Mouse (Mus musculus) midbrain, embryonic 10.5 days (tissue): ENCODE measurements at regions not wholly inside any gene's neighbourhood (a gene's known extent, or its start where the extent isn't known, plus 50 kb on each side); places are given as distances from the start of the nearest gene placed in this dataset.
"Not testable (repeated sequence)": the region's sequence is repeated elsewhere in the genome, so short reads cannot be mapped to it uniquely, and the experiment has no call there.

Experiments
- DNase-seq: peaks from one replicate; pipeline ENCODE4 v3.0.0-alpha.2; 2017; ENCODE audit warnings: low spot score
- H3K27ac ChIP-seq: fragments of 300-500 bp; sonication (generic); replicated peaks from 2 replicates; pipeline ENCODE4 v1.5.1; 2016; ENCODE audit warnings: mild to moderate bottlenecking
- H3K27me3 ChIP-seq: fragments of 300-500 bp; sonication (generic); 2 replicates; pipeline ENCODE4 v1.6.1; 2016; ENCODE audit warnings: low read depth, mild to moderate bottlenecking; ENCODE audit not compliant: poor library complexity, severe bottlenecking
- H3K36me3 ChIP-seq: fragments of 300-500 bp; sonication (generic); 2 replicates; pipeline ENCODE4 v1.6.1; 2016; ENCODE audit warnings: mild to moderate bottlenecking, moderate library complexity
- H3K4me1 ChIP-seq: fragments of 300-500 bp; sonication (generic); 2 replicates; pipeline ENCODE4 v1.6.1; 2016
- H3K4me3 ChIP-seq: fragments of 300-500 bp; sonication (generic); 2 replicates; pipeline ENCODE4 v1.5.1; 2016; ENCODE audit warnings: mild to moderate bottlenecking, moderate library complexity
- H3K9me3 ChIP-seq: fragments of 300-500 bp; sonication (generic); replicated peaks from 2 replicates; pipeline ENCODE4 v1.6.1; 2016; ENCODE audit warnings: mild to moderate bottlenecking
- WGBS: fragments of 180-500 bp; shearing (Covaris S2); methylation state at CpG from one replicate; pipeline ENCODE4 v1.1.7; 2016; 5-methylcytosine and 5-hydroxymethylcytosine counted together

GRCm38 (mm10) chr3:15053968-15054367 is 167.9 kb downstream of the Car2 start:
- no peak for DNase-seq
- Histone ChIP-seq H3K4me1 (no peaks in the 10 kb centered on the region), H3K36me3 (no peaks in the 10 kb centered on the region), H3K9me3 (no peaks in the 10 kb centered on the region; the same call in 1 of the 2 replicates), H3K27me3 (no peaks in the 10 kb centered on the region), H3K27ac (no peak overlapping the region), H3K4me3 (no peak overlapping the region)
- WGBS, result 81% methylated on average over 3 of the region's 3 CpGs

DNA sequence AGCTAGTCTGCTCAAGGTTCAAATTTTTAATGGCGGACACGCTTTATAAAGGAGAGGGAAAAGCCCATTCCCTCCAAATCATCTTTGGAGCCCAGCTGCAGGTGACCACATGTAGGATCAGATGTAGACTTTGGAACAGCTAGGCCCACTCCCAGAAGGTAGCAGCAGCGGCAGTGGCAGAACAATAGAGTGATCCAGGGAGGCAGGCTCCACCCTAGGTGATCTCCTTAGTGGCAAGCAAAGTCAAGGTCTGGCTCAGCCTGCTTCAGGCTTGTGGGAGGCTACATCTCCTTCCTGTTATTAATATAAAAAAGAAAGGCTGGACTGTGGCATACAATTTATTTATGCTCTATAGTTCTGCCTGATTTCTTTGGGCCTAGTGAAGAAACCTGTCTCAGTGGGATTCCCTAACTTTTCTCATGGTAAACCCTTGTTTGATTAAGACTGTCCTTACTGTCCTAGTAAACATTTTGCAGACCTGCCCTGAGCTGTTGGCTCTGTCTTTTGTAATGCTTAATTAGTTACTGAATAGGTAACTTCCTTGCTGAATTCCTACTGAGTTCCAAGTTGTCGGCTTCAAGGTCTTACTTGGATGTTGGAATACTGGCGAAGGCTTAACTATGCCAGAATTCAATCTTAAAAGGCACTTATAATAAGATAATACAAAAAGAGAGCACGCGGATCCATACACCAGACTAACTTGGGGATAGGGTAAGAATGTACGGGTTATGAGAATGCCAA is 169.6 kb downstream of the Car2 start:
- not testable (repeated sequence) for H3K27ac ChIP-seq, H3K9me3 ChIP-seq, H3K36me3 ChIP-seq, H3K4me1 ChIP-seq, H3K4me3 ChIP-seq, DNase-seq, H3K27me3 ChIP-seq
- WGBS, result 92% methylated on average over 8 of the region's 8 CpGs

DNA sequence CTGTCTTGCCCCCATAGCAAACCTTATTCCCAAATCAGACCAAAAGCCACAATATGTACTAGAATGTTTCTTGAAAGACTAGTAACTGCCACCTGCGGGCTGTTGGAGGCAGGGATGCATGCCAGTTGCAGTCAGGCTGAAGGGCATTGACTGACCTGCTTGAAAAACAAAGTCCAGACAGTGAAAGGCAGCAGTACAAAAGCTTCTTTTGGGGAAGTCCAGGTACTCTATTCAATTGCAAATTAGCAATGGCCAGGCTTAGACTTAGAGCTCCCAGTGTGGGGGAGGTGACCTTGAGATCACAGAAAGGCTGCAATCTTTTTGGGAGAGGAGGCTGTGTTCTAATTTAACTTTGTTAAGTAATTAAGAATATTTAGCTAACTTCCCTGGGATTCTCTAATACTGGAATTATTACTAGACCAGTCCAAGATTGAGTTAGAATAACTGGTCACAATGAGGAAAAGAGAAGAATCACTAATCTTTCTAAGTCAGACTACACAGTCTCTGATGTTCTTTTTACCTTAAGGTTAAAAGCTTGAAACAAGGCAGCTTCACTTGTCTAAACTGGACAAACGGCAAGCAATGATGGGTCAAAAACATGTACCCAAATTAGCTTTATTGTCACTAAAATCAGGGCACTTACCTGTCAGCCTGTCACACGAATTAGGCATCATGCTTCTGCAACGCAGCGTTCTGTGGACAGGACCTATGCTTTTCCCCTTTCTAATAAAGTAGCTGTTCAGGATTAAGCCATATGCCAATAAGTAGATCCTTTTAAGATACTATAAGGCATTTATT is 170.9 kb downstream of the Car2 start:
- not testable (repeated sequence) for H3K27me3 ChIP-seq, H3K27ac ChIP-seq, H3K36me3 ChIP-seq, H3K4me1 ChIP-seq, H3K4me3 ChIP-seq, DNase-seq, H3K9me3 ChIP-seq
- 84% methylated on average over 5 of the region's 5 CpGs for WGBS

- H3K36me3 ChIP-seq, result no peaks in the 10 kb centered on the region
- no peak overlapping the region for H3K4me3 ChIP-seq
- H3K9me3 ChIP-seq, result no peaks in the 10 kb centered on the region
- H3K4me1 ChIP-seq, result no peaks in the 10 kb centered on the region
- 91% methylated on average over 3 of the region's 3 CpGs for WGBS
- DNase-seq, result no peak
- no peaks in the 10 kb centered on the region for H3K27me3 ChIP-seq
- H3K27ac ChIP-seq, result no peak overlapping the region
Observed at GRCm38 (mm10) chr3:15065681-15066080, 179.6 kb downstream of the Car2 start.

DNA sequence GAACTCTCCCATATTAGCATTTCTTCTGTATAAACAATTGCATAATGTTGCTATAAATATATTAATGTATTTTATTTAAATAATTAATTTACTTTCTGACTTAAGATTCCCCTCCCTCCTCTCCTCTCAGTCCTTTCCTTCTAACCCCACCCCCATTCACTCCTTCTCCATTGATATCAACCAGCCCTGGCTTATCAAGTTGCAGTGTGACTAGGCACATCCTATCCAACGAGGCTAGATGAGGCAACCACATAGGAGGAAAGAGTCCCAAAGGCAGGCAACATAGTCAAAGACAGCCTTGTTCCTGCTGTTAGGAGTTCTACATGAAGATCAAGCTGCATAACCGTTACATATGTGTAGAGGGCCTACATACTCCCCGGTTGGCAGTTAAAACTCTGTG is 182.2 kb downstream of the Car2 start:
- no peak for DNase-seq
- H3K36me3 ChIP-seq, result no peaks in the 10 kb centered on the region
- no peak overlapping the region for H3K27ac ChIP-seq
- H3K4me3 ChIP-seq, result no peak overlapping the region
- H3K27me3 ChIP-seq, result no peaks in the 10 kb centered on the region
- WGBS, result 90% methylated on average over 3 of the region's 3 CpGs
- no peaks in the 10 kb centered on the region for H3K4me1 ChIP-seq
- no peaks in the 10 kb centered on the region for H3K9me3 ChIP-seq

DNA sequence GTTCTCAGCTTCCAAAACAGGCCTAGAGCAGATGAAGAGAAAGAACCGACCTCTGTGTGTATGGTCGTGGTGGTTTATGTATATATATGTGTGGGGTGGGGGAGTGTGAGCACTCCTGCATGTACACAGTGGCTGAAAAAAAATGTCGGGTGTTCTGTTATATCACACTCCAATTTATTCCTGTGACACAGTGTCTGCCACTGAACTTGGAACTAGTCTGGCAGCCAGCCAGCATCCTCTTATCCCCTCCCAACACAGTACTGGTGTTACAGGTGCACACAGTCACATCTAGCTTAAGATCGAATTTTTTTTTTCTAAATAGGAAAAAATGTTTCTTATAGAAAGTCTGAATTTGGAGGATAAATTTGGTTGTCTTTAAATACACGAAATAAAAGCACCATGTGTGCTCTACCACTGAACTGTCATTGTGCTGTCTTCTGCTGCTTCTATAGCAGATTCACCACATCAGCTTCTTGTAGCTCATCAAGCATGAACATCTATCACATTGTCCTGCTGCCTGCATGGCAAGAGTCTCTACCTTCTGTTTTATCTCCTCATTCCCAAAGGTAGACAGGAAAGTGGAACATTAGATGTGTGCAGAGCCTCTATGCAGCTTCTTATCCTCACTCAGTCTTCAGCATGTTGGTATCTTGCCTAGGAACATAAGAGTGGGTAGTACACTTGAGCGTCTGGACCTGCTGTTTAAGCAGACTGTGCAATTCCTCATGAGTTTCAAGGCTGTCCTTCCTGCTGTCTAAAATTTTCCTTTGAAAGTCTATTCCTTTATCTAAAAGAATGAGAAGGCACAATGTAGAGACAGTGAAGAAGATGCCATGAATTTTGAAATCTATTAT is 185.2 kb downstream of the Car2 start:
- WGBS, result 87% methylated on average over 6 of the region's 6 CpGs
- H3K27me3 ChIP-seq, result no peaks in the 10 kb centered on the region
- no peak for DNase-seq
- H3K36me3 ChIP-seq, result no peaks in the 10 kb centered on the region
- H3K4me3 ChIP-seq, result no peak overlapping the region
- no peaks in the 10 kb centered on the region for H3K4me1 ChIP-seq
- H3K9me3 ChIP-seq, result no peaks in the 10 kb centered on the region
- no peak overlapping the region for H3K27ac ChIP-seq

DNA sequence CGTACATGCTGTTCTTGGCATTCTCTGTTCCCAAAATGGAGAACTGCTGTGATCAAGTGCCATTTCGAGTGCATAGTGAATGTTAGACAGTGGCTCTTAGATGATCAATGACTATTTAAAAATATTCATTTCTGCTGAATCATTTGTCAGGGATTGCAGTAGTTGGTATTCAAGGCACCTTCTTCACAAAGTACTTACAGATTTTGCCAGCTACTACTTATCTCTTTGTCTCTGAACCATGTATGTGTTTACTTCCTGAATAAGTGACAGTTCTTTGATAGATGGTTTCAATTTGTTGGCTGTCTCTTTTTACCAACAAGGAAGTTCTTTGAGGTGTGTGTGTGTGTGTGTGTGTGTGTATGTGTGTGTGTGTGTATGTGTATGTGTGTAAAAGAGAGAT is 187.3 kb downstream of the Car2 start:
- WGBS, result 84% methylated on average over 2 of the region's 2 CpGs
- H3K4me3 ChIP-seq, result no peak overlapping the region
- no peaks in the 10 kb centered on the region for H3K27me3 ChIP-seq
- no peaks in the 10 kb centered on the region for H3K4me1 ChIP-seq
- no peak overlapping the region for H3K27ac ChIP-seq
- no peaks in the 10 kb centered on the region for H3K36me3 ChIP-seq
- H3K9me3 ChIP-seq, result no peaks in the 10 kb centered on the region
- DNase-seq, result no peak

GRCm38 (mm10) chr3:15073847-15074246 is 187.8 kb downstream of the Car2 start:
- H3K36me3 ChIP-seq, result no peaks in the 10 kb centered on the region
- 78% methylated on average over 1 of the region's 1 CpGs for WGBS
- H3K27ac ChIP-seq, result no peak overlapping the region
- H3K4me1 ChIP-seq, result no peaks in the 10 kb centered on the region
- no peak overlapping the region for H3K4me3 ChIP-seq
- no peaks in the 10 kb centered on the region for H3K9me3 ChIP-seq
- no peaks in the 10 kb centered on the region for H3K27me3 ChIP-seq
- DNase-seq, result no peak

- no peak overlapping the region for H3K27ac ChIP-seq
- no peak for DNase-seq
- H3K9me3 ChIP-seq, result no peaks in the 10 kb centered on the region
- no peak overlapping the region for H3K4me3 ChIP-seq
- H3K27me3 ChIP-seq, result no peaks in the 10 kb centered on the region
- H3K4me1 ChIP-seq, result no peaks in the 10 kb centered on the region
- H3K36me3 ChIP-seq, result no peaks in the 10 kb centered on the region
Observed at GRCm38 (mm10) chr3:15074949-15075348, 188.9 kb downstream of the Car2 start.

DNA sequence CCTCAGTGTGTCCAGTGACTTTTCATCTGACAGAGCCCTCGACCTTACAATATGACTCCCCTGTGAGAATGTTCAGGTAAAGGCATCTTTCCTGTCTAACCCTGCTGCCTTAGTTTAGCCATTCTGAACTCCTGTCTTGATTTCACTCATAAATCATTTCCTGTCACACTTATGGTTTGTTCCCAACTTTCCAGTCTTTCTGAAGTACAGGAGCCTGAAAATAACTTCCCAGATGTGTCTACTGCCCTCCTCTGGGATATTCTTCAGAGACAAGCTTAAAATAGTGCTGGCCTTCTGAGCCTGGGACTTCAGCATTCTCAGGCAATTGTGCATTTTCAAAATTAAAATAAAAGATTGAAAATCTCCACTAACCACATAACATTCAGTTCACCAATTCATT is 204.1 kb downstream of the Car2 start:
- Histone ChIP-seq H3K4me1 (no peaks in the 10 kb centered on the region), H3K36me3 (no peaks in the 10 kb centered on the region), H3K27me3 (no peaks in the 10 kb centered on the region), H3K9me3 (no peaks in the 10 kb centered on the region), H3K27ac (no peak overlapping the region), H3K4me3 (no peak overlapping the region)
- no peak for DNase-seq
- WGBS, result 83% methylated on average over 1 of the region's 1 CpGs

DNA sequence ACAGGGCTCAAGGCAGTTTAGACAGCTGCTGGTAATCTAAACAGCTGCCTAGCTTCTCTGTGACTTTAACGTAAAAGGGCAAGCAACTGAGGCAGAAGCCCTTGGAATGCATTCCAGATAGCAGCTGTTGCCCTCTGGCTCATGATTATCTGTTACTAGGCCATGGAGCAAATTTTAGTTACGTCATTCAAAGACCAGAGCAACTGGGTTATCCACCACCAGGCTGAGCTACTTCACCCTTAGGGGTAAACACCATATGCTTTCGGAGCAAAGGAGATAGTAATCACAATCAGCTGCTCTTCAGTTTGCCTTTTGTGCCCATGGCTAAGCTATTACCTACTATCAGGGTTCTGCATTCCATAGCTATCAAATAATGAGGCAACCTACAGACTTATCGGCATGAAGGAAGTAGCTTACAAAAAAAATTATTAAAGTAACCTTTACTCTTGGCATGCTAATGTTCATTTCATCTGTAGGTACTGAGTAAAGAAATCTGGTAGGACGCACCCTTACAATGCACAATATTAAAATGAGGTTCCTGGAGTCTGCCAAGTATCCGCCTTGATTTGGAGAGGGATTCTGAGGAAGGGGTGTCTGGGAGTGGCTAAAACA is 212.2 kb downstream of the Car2 start:
- no peaks in the 10 kb centered on the region for H3K27me3 ChIP-seq
- H3K4me3 ChIP-seq, result no peak overlapping the region
- 78% methylated on average over 6 of the region's 6 CpGs for WGBS
- no peak for DNase-seq
- H3K36me3 ChIP-seq, result no peaks in the 10 kb centered on the region
- H3K9me3 ChIP-seq, result no peaks in the 10 kb centered on the region
- H3K27ac ChIP-seq, result no peak overlapping the region
- H3K4me1 ChIP-seq, result no peaks in the 10 kb centered on the region

GRCm38 (mm10) chr3:15098981-15099380 is 212.9 kb downstream of the Car2 start:
- DNase-seq, result no peak
- no peaks in the 10 kb centered on the region for H3K27me3 ChIP-seq
- H3K27ac ChIP-seq, result no peak overlapping the region
- no peaks in the 10 kb centered on the region for H3K4me1 ChIP-seq
- H3K4me3 ChIP-seq, result no peak overlapping the region
- no peaks in the 10 kb centered on the region for H3K9me3 ChIP-seq
- H3K36me3 ChIP-seq, result no peaks in the 10 kb centered on the region
